Mouse (Mus musculus) induced T-regulatory cell, adult 2 months (primary cell): ENCODE data around the gene B430306N03Rik.

ENCODE experiments used
- DNase-seq: peaks from one replicate; pipeline ENCODE4 v3.0.0-alpha.2; 2012; ENCODE audit warnings: low read depth

The B430306N03Rik gene

GRCm38 (mm10) chr17:48362966-48363365 lies 47.0 kb downstream of the B430306N03Rik start:
- DNase-seq: no peak

- DNase-seq: no peak
These were observed 47.6 kb downstream of the B430306N03Rik start for GRCm38 (mm10) chr17:48363421-48363965.

GRCm38 (mm10) chr17:48365511-48366155 lies 49.7 kb downstream of the B430306N03Rik start:
- DNase-seq: no peak

GRCm38 (mm10) chr17:48366806-48367205 lies 50.9 kb downstream of the B430306N03Rik start:
- DNase-seq: no peak

GRCm38 (mm10) chr17:48371621-48372020 lies 55.7 kb downstream of the B430306N03Rik start:
- DNase-seq: no peak

GRCm38 (mm10) chr17:48372987-48373386 lies 57.0 kb downstream of the B430306N03Rik start:
- no peak for DNase-seq

GRCm38 (mm10) chr17:48376102-48376501 lies 60.2 kb downstream of the B430306N03Rik start:
- no peak for DNase-seq
